Mouse (Mus musculus): Measurements from ENCODE around the gene Cycs. TPM values are rescaled to one million over a fixed set of nuclear protein-coding genes. Genes with fewer than 3 reads are reported as not detected.
"Not testable (repeated sequence)": the region's sequence is repeated elsewhere in the genome, so short reads cannot be mapped to it uniquely, and the experiment has no call there.

The Cycs gene
- 34.3 and 42.2 TPM in 2 replicates for polyA plus RNA-seq (2012; rRNA removed)

DNA sequence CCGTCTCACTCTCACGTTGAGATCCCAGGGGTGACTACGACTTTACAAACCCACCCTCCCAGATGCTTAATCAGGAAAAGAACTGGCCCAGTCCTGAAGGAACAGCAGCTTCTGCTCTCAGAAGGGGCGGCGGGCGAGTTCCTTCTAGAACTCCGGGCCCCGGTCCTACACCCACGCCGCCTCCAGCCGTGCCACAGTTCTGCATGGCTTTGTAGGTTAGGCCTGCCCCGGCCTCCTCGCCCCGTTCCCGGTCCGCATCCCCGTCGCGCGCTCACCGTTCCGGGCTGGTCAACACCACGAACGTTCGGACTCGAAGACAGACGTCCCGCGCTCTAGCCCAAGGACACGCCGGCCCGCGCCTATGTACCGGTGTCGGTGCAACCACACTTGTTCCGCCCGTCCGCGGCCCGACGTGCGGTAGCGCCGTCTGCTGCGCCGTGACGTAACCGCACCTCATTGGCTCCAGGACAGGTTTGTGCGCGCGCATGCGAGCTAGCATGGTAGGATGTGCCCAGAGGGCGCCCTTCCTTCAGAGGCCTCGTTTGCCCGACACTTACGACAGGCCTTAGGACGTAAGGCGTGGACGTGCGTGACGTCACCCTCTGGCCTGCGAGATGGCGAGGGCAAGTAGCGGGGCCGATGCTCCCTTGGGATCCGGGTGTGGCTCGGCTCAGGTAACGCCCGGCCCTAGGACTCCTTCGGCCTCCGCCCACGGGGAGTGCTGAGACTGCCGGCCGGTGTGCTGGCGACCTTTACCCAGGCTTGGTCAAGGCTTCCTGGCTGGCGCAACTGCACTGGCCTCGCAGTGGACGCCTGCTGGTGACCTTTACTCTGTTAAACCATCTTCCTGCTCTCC lies at the start of gene Cycs:
TSS of gene Cycs (minus strand) at position 398 of the 856 bp plus-strand sequence.
- peak; percentile 97 for DNase-seq (ENCODE audit: low spot score)

DNA sequence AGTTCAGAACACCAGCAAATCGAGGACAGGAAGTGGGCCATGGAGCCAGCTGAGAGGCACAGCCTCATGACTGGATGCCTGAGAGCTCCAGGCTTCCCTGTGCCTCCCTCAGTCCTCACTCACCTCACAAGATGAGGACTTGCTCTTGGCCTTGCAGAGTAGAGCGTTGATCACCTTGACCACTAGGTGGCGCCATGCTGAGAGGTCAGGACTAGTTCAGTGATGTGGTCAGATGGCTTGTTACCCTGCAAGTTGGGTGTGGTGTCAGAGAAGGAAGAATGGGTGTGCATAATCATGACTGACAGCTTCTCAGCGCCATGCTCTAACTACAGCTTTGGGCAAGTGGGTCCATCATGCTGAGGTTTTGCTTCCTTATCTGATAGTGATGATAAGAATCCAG lies 35.3 kb upstream of the Cycs start:
- DNase-seq (ENCODE audit: low spot score) = no peak

DNA sequence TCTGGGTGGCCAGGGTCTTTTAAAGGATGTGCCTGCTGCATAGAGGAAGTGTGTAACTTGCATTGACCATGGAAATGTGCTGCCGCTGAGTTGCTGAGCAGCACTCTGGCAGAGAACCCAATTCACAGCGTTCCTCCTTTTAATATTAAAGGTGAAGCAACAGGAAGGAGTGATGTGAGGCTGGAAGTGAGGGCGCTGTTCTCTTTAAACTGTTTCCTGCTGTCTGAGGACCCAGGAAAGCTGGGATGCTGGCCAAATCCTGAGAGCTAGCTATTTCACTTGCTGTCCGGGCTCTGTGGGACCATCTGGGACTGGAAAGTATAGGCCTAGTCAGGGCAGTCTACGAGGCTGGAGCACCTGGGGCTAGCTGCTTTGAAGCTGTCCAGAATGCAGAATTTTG lies 32.2 kb upstream of the Cycs start:
- DNase-seq (ENCODE audit: low spot score) = no peak

DNA sequence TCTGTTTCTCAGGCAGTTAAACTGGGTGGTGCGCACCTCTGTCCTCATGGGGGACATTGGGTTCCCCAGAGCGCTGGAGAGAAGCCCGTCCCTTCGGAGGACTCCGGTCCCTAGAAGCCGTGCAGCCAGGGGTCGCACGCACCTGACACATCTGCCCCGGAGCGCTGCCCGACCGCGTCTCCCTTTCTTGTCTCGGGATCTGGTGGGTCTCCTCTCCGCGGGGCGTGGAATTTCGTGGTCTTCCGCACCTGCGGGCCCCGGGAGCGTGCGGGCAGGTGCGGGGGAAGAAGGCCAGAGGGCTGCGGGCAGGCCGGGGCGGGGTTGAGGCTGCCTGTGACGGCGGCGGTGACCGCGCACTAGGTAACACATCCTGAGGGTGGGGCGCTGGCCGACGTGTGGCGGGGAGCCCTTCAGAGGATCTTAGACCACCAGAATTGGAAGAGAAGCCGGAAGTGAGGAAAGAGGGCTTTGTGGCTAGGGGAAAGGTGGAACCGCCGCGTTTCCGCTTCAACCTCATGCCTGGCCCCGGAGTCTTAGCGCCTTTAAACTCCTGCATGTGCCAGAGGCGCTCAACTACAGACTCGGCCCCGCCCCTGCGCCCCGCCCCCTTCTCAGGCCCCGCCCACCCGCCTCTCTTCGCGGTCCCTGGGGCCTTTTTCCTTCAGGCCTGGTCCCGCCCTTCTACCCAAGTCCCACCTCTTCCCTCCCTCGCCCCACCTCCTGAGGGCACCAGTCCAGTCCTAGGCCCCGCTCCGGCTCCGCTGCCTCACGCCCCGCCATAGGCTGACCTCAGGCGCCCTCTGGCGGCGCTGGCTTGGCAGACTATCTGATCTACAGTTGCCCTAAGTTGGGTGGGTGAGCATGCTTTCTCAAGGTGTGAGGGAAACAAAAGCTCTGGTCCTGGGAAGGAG lies 30.2 kb upstream of the Cycs start, which contains the start of gene 4921507P07Rik:
TSS of gene 4921507P07Rik (minus strand) at position 332 of the 911 bp plus-strand sequence.
- DNase-seq (ENCODE audit: low spot score) = peak; percentile 83

DNA sequence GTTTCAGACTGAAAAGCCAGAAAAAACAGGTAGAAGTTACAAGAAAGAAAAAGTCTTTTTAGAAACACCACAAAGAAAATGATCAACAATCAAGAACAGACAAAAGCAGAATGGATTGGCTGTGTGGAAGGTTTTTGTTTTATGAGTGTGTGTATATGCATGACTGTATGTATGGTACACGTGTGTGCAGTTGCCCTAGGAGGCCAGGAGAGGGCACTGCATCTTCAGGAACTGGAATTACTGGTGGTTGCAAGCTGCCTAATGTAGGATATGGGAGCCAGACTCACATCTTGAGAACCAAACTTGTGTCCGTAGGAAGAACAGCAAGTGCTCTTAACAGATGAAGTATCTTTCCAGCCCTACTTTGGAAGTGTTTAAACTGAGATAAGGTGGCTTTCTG lies 28.0 kb upstream of the Cycs start:
- no peak for DNase-seq (ENCODE audit: low spot score)

DNA sequence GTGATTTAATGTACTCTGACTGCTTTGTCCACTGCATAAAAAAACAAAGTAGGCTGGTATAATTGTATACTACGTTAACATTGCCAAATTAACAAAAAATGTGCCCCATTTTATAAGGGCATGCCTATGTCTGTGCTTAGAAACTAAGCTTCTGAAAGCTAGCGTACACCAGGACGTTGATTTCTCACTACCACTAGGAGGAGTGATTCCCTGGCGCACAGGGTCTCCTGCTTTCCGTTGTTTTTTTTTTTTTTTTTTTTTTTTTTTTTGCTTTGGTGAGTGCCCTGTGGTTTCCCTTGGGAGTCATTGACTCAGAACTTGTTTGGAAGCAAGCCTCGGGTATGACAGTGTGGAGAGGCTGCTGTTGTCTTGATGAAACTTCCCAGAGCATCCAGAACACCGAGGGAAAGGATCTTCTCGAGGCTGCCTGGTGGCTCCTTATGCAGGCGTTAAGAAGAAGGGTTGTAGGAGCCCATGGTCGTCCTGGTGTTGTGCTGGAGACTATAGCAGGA lies 27.1 kb upstream of the Cycs start:
- DNase-seq (ENCODE audit: low spot score) = no peak

DNA sequence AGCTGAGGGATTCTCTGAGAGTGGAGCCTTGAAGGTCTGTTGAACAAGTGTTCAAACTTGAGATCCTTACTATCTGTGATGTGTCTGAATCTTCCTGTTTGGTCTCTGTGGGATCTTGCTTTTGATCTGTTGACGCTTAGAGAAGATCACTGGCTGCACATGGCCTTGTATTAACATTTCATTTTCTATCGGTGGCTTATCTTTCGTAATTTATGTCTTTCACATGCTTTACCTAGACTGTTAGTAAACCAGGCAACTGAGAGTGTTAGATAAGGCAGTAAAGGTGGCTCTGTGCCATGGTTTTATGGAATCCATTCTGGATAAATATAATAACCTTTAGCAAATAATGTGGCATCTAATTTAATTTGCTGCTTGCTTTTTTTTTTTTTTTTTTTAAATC lies 23.9 kb upstream of the Cycs start:
- DNase-seq (ENCODE audit: low spot score) = no peak

DNA sequence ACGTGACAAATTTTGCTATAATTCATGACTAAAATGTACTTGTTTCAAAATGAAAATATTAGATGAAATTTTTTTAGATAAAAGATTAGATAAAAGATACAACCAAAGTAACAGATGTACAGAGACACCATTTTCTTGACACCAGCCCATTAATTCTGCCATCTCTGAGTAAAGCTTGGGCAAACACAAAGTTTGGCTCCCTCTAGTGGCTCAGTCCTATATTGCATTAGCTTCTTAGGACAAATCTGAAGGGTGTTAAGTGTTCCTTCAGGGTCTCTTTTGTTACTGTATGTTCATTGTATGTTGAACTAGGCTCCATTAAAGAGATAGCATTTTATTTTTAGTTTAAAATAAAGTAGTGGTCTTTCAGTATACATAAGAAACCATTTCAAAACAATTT lies 21.9 kb upstream of the Cycs start:
- DNase-seq (ENCODE audit: low spot score) = no peak

DNA sequence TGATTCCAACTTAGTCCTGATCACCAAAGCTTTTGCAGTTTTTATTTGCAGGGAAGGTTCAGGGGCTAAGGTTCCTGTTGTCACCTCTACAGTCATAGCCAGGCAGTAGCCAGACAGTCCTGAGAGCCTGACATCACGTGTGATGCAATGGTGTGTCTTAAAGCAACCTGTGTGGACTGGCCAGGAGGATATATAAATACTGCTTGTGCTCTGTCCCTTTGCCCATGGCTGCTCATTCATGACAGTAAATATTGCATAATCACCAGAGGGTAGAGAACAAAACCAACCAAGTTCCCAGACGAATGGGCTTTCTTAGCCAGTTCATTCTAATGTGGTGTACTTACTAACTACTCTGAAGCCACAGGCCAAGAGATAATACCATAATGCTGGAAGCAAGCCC lies 21.1 kb upstream of the Cycs start:
- DNase-seq (ENCODE audit: low spot score) = no peak

DNA sequence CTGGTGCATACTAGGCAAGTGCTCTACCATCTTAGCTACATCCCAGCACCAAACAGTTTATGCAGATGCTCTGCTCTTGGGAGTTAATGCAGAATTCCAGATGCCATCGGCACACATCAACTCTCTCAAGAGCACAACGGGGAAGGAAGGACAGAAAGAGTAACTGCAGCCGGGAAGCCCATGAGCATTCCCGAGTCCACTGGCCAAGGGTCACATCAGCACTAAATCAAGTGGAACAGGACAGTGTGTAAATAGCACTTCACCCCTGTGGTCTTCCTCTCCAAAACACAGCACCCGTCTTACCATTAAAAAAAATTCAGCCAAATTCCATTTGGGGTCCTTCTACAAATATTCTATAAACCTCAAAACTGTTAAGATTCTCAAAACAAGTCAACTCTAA lies 20.0 kb upstream of the Cycs start:
- no peak for DNase-seq (ENCODE audit: low spot score)

DNA sequence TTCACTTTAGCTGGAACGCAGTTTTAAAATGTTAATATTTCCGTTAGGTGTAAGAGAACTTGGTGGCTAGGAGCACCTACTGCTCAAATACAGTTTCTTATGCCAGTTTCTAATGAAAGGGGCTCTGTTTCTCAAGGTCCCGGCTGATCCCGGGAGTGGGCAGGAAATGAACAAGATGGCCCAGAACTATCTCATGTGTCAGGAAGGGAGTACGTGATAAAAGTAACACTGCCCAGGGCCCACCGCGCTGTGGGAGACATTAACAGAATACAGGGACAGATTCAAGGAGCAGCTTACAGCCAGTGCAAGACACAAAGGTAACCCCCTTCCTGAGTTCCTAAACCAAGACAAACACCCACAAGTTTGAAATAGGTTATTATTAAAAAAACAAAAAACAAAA lies 19.4 kb upstream of the Cycs start:
- DNase-seq (ENCODE audit: low spot score) = no peak

DNA sequence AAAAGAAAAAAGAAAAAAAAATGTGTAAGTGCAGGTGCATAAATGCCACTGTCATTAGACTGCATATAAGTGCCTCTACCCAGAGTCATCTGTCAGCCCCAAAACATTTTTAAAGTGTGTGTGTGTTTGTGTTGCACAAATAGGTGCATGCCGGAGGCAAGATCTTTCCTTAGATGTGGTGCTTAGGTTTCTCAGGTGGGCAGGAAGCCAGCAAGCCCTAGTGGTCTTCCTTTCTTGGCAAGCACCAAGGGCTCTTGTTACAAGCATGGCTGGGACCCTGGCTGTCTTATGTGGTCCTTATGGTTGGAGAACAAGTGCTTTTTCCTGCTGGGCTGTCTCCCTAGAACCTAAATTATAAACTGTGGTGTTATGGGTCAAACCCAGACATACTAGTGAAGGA lies 5.3 kb upstream of the Cycs start:
- DNase-seq (ENCODE audit: low spot score) = no peak

DNA sequence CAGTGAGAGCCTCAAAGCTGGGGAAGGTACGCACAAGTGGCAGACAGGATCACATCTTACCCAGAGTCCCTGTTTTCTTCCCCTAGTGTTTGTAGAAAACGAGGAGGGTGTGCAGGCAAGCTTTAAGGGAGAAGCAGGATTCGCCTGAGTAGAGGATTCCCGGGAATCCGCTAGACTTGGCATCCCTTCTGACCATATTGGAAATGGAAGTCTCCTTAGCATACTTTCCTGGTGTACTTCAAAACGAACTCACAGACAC lies 588 bp upstream of the Cycs start:
- DNase-seq (ENCODE audit: low spot score) = no peak

DNA sequence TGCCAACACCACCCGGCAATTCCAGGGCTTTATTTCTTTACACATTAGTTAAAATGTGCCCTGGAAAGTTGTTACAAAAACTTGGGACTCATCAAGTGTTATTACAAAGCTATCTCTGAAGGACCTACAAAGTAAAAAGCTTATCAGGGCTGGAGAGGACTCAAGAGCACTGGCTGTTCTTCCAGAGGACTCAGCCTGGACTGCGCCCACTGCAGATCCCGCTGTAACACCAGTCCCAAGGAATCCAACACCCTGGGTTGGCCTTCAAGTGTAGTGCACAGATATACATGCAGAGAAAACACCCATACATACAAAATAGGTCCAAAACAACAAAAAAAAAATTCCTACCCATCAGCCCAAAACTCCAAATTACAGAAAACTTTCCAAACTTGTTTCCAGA lies 2.7 kb downstream of the Cycs start:
- DNase-seq (ENCODE audit: low spot score) = no peak

DNA sequence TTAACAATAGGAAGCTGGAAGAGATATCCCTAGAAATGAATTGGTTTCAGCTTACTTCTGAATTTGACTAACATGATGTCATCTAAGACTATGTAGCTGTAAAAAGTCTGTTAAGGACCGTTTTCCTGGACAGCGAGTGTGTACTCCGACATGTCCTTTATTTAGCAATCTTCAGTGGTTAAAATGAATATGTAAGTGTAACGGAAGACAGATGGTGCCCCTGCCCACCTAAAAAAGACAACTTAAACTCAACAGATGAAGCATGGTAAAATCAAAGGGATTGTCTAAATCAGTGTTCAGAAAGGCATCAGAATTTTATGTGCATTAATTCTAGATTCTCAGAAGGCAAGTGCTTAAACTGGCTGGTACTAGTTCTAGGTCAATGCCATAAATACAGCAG lies 3.9 kb downstream of the Cycs start:
- no peak for DNase-seq (ENCODE audit: low spot score)

DNA sequence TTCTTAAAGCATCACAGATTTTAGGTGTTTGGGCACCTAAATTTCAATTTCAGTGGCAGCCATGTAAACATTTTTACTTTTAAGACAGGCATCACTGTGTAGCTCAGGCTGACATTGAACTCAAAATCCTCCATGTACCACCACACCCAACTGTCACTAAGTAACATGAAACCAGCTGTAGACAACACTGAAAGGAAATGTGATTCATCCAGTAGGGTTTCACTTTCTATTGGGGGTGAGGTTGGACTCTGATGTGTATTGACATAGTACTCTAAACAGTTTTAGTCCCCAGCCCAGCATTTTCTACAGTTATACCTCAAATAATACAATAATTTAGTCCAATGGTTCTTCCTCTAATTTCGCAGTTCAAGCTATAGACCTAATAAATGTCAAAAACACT lies 5.6 kb downstream of the Cycs start:
- DNase-seq (ENCODE audit: low spot score) = no peak

DNA sequence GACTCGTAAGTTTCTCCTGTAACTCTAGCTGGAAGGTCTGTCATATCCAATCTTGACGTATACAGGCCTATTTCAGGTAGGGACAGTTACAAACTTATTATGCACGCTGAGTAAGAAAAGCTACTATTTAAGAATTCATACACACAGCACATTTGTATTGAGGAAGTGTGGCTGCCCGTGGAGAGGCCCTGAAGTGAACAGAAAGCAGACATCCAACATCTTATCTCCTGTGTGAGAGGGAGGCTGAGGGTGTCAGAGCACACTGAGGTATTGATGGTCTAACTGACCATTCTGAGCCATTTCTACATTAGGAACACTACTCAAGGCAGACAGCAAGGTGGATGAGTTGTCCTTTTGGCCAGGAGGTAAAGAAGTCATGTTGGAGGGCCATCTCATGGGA lies 7.5 kb downstream of the Cycs start:
- no peak for DNase-seq (ENCODE audit: low spot score)

DNA sequence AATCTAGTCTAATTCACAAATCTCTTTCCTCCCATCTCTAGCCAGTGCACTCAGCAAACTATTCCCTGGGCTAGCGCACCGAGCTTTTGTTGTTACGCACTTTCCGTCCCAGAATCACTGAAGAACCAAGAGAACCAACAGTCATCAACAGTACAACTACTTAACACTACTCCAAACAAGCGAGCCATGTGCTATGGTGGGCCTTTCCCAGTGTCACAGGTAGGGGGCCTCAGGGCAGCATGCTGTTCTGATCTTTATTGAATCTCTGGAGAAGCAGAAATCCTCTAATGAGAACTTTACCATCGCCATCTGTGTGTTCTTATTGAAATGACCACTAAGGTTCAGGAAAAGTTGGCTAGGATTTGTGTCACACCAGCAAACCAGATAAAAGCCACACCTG lies 8.8 kb downstream of the Cycs start:
- DNase-seq (ENCODE audit: low spot score) = no peak

DNA sequence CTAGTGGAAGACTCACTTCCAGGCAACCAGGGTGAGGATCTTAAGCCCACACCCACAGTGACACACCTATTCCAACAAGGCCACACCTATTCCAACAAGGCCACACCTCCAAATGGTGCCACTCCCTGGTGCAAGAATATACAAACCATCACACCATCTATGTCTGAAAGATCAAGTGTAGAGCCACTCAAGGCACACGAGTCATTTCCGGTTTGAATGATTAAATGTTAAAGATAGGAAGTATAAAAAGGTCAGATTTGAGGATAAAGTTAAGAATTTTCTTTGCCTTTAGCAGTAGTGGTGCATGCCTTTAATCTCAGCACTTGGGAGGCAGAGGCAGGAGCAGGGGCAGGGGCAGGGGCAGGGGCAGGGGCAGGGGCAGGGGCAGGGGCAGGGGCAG lies 12.1 kb downstream of the Cycs start:
- DNase-seq (ENCODE audit: low spot score) = not testable (repeated sequence)

DNA sequence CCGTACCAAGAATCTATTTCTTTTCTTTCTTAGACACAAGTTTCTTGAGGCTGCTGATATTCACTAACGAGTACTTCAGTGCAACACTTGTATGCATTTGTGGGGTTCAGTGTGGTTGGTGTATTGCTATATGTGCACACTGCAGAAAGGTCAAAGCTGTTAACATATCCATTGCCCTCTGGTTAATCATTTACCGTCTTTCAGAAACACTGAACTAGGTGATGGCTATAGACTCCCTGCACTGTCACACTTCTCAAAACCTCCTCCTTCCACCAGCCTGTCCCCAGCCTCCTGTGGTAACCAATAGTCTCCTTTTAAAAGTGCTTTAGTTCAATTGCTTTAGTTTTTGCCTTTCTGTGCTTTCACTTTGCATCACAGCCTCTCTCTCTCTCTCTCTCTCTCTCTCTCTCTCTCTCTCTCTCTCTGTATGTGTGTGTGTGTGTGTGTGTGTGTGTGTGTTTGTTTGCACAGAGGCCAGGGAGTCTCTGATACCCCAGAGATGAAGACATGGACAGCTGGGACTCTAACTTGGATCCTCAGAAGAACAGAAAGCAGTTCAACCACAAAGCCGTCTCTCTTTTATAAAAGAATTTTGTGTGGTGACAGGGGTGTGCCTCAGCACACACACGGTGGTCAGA lies 13.3 kb downstream of the Cycs start:
- DNase-seq (ENCODE audit: low spot score) = no peak

DNA sequence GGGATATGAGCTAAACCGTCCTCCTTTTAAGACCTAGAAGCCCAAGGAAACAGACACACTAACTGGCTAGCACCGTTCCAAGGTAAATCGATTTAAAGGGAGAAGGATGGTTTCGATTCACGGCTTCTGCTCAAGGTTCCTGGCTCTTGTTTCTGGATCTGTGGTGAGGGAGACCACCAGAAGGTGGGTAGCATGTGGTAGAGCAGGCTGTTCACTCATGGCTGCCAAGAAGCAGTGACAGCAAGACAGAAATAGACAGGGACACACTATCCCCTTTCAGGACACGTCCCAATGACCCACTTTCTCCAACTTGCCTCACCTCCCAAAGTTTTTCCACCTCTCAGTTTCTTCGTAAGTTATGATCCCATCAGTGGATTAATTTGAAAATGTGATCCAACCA lies 16.5 kb downstream of the Cycs start:
- DNase-seq (ENCODE audit: low spot score) = no peak

DNA sequence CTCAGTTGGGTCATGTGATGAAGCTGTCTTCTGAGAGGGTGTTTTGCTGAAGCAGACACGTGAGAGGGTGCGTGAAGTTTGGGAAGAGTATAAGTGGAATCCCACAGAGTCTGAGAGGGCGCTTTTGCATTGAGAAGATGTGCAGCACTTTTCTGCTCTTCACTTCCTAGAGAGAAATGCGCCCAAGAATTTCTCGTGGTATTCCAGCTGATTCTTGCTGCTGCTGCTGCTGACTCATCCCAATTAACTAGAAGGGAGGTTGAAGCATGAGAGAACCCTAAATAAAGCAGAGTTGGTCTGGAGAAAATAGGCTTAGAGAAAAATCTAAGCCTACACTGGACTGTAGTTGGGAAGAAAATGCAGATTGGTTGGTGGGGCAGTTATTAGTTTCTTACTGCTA lies 17.3 kb downstream of the Cycs start:
- no peak for DNase-seq (ENCODE audit: low spot score)

All from urinary bladder, adult 2 months (tissue).